Mouse (Mus musculus) E14TG2a.4 (cell line): ENCODE data around the gene Rnf26.

ENCODE experiments used
- CTCF ChIP-seq: conservative IDR thresholded peaks from 2 replicates; pipeline ENCODE4 v1.5.1; 2014; ENCODE audit warnings: low read length
- NANOG ChIP-seq: IDR thresholded peaks from 2 replicates; pipeline ENCODE4 v1.6.1; 2014; ENCODE audit warnings: borderline replicate concordance, low read length, mixed read lengths
- POU5F1 ChIP-seq: IDR thresholded peaks from 2 replicates; pipeline ENCODE4 v1.6.1; 2014; ENCODE audit warnings: low read length, borderline replicate concordance

DNA sequence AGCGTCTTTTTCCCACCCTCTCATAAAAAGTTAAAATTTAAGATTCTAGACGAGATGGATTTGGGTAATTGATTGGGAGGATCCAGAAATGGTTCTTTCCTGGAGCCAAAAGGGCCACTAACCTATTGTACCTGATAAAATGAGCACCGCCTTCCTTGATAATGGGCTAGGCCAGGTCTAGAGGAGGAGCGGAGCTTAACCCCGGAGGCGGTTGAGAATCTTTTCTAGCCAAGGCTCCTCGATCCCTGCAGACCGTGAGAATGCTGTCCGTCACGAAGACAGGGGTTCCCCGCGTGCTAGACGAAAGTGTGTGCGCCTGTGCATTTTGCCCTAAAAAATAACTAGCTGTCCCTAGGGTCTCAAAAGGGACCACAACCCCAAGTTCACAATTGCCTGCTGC is 29.1 kb downstream of the Rnf26 start:
- no peak for TF ChIP-seq POU5F1
- TF ChIP-seq CTCF, result no peak
- TF ChIP-seq NANOG, result no peak
